Mouse (Mus musculus) heart, embryonic 15.5 days (tissue): ENCODE measurements around the gene S100a2. TPM values are rescaled to one million over a fixed set of nuclear protein-coding genes. Genes with fewer than 3 reads are reported as not detected.

Source experiments
- ATAC-seq: fragments of 200-750 bp; cut with Nextera tagmentation; replicated peaks from 2 replicates; pipeline ENCODE4 v1.8.0; 2017; ENCODE audit warnings: low read depth, moderate TSS enrichment; ENCODE audit not compliant: insufficient number of reproducible peaks, insufficient read depth, low FRiP score
- H3K27ac ChIP-seq: fragments of 300-500 bp; sonication (generic); 2 replicates; pipeline ENCODE4 v1.5.1; 2015; ENCODE audit warnings: mild to moderate bottlenecking, inconsistent platforms
- H3K27me3 ChIP-seq: fragments of 300-500 bp; sonication (generic); 2 replicates; pipeline ENCODE4 v1.6.1; 2015; ENCODE audit warnings: inconsistent platforms
- H3K36me3 ChIP-seq: fragments of 300-500 bp; sonication (generic); 2 replicates; pipeline ENCODE4 v1.6.1; 2015; ENCODE audit warnings: mild to moderate bottlenecking, inconsistent platforms
- H3K4me1 ChIP-seq: fragments of 300-500 bp; sonication (generic); replicated peaks from 2 replicates; pipeline ENCODE4 v1.6.1; 2015; ENCODE audit warnings: inconsistent platforms
- H3K4me2 ChIP-seq: fragments of 300-500 bp; sonication (generic); 2 replicates; pipeline ENCODE4 v1.6.1; 2015; ENCODE audit warnings: inconsistent platforms, mild to moderate bottlenecking, moderate library complexity
- H3K4me3 ChIP-seq: fragments of 300-500 bp; sonication (generic); 2 replicates; pipeline ENCODE4 v1.5.1; 2015; ENCODE audit warnings: mild to moderate bottlenecking, inconsistent platforms
- H3K9ac ChIP-seq: fragments of 300-500 bp; sonication (generic); 2 replicates; pipeline ENCODE4 v1.6.1; 2015; ENCODE audit warnings: mild to moderate bottlenecking, inconsistent platforms
- H3K9me3 ChIP-seq: fragments of 300-500 bp; sonication (generic); replicated peaks from 2 replicates; pipeline ENCODE4 v1.6.1; 2016; ENCODE audit warnings: inconsistent platforms
- WGBS: fragments of 180-500 bp; shearing (Covaris S2); methylation state at CpG from one replicate; pipeline ENCODE4 v1.1.7; 2015; ENCODE audit warnings: mixed read lengths; 5-methylcytosine and 5-hydroxymethylcytosine counted together
- polyA plus RNA-seq: library from polyadenylated mRNA; unstranded; fragments of >200 nt; fragmentation: Nextera tagmentation; extraction: Ambion mirVana; gene quantifications from 2 replicates; pipeline ENCODE4 v1.2.1, GENCODE M21; 2015

Gene S100a2
- not detected in 2 replicates for polyA plus RNA-seq

DNA sequence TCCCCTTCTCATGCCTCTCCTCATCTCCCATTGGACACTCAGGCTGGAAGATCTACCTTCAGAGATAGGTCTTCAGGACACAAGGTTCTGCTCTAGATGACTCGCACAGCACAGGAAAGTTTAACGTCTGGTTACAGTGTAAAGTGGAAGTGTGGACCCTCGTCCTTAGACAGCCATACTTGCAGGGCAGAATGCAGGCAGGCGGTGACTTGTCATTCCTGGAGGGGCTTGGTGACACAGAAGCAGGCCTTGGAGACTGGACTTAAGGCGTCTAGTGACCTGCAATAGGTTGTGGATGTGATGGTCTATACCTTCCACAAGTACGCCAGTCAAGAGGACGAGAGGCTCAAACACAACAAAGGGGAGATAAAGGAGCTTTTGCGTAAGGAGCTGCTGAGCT, at the start of gene S100a2:
Gene S100a2 (plus strand): TSS at position 301 of the 400 bp plus-strand sequence.
- peaks cover 3% of the 10 kb centered on the region; the same call in 1 of the 2 replicates for H3K4me1 ChIP-seq
- no peaks in the 10 kb centered on the region for H3K27me3 ChIP-seq
- no peak within 1 kb of the TSS for H3K27ac ChIP-seq
- 77% methylated on average over 8 of the region's 8 CpGs for WGBS
- no peak within 1 kb of the TSS for H3K9ac ChIP-seq
- H3K9me3 ChIP-seq, result no peaks in the 10 kb centered on the region
- no peak within 1 kb of the TSS for H3K4me3 ChIP-seq
- H3K4me2 ChIP-seq, result no peak within 1 kb of the TSS
- no peaks in the 10 kb centered on the region for H3K36me3 ChIP-seq
- no peak for ATAC-seq

DNA sequence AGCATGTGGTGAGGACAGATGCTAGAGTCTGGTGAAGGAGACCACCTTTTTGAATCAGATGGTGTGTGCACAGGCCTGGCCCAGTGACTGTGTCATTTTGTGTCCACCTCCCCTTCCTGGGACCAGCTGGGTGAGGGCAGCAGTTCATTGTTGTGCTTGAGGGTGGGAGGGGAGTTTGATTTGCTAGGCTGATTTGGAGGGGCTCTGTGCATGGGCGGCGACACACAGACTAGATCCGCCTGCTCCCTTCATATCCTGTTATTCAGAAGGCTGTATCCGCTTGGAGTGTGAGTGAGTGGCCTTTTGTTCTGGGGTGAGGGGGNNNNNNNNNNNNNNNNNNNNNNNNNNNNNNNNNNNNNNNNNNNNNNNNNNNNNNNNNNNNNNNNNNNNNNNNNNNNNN, 49.1 kb upstream of the S100a2 start:
- Histone ChIP-seq H3K36me3 (no peaks in the 10 kb centered on the region), H3K4me2 (peak overlapping the region; percentile 49), H3K9ac (peak overlapping the region; percentile 24; the same call in 1 of the 2 replicates), H3K27me3 (no peaks in the 10 kb centered on the region), H3K9me3 (no peaks in the 10 kb centered on the region), H3K4me1 (peaks cover 9% of the 10 kb centered on the region), H3K4me3 (peak overlapping the region; percentile 28), H3K27ac (peak overlapping the region; percentile 39; the same call in 1 of the 2 replicates)
- ATAC-seq, result peak; percentile 69
- 52% methylated on average over 4 of the region's 4 CpGs for WGBS

GRCm38 (mm10) chr3:90549676-90550420, 40.2 kb upstream of the S100a2 start:
- H3K4me2 ChIP-seq, result no peak overlapping the region
- H3K4me3 ChIP-seq, result no peak overlapping the region
- no peaks in the 10 kb centered on the region for H3K27me3 ChIP-seq
- no peak overlapping the region for H3K9ac ChIP-seq
- ATAC-seq, result no peak
- 60% methylated on average over 5 of the region's 5 CpGs for WGBS
- H3K4me1 ChIP-seq, result no peaks in the 10 kb centered on the region; the same call in 1 of the 2 replicates
- no peaks in the 10 kb centered on the region for H3K9me3 ChIP-seq
- H3K27ac ChIP-seq, result no peak overlapping the region
- no peaks in the 10 kb centered on the region for H3K36me3 ChIP-seq

DNA sequence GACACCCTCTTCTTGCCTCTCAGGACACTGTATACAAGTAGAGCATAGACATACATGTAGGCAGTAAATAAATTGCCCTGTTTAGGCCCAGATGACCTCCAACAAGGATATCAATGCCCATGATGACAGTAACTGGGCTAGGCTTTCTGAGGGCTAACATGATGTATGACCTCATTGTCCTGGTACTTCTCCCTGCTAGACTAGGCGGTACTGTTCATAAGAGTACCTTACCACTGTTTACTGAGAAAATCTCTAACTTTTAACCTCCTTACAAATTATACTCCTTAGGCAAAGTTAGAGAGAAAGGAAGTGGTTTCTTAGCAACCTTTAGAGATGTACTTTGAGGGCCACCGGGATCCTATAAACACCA, 39.6 kb upstream of the S100a2 start:
- Histone ChIP-seq H3K27ac (no peak overlapping the region), H3K9me3 (no peaks in the 10 kb centered on the region), H3K4me2 (no peak overlapping the region), H3K27me3 (no peaks in the 10 kb centered on the region), H3K9ac (no peak overlapping the region), H3K4me3 (no peak overlapping the region), H3K4me1 (no peaks in the 10 kb centered on the region; the same call in 1 of the 2 replicates), H3K36me3 (no peaks in the 10 kb centered on the region)
- WGBS, result 73% methylated on average over 2 of the region's 2 CpGs
- no peak for ATAC-seq

DNA sequence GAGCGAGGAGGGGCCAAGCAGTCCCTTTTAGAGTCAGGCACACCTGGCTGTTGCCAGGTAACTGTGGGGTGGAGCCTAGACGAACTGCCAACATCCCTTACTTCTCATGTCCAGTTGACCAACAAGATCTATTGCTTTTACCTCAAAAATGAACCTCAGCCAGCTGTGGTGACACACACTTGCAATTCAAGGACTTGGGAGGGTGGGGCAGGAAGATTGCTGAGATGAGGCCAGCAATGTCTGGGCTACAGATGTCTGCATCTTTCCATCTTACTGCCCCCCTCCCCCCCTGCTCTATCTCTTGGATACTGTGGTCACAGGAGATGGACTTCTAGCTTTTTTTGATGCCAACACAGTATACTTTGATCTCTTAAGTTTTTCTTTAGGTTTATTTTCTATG, 37.8 kb upstream of the S100a2 start:
- H3K36me3 ChIP-seq, result no peaks in the 10 kb centered on the region
- 63% methylated on average over 2 of the region's 2 CpGs for WGBS
- H3K27me3 ChIP-seq, result no peaks in the 10 kb centered on the region
- H3K27ac ChIP-seq, result no peak overlapping the region
- H3K9me3 ChIP-seq, result no peaks in the 10 kb centered on the region
- H3K4me1 ChIP-seq, result no peaks in the 10 kb centered on the region; the same call in 1 of the 2 replicates
- no peak overlapping the region for H3K9ac ChIP-seq
- no peak for ATAC-seq
- H3K4me3 ChIP-seq, result no peak overlapping the region
- H3K4me2 ChIP-seq, result no peak overlapping the region

GRCm38 (mm10) chr3:90555954-90556353, 34.1 kb upstream of the S100a2 start:
- Histone ChIP-seq H3K27me3 (no peaks in the 10 kb centered on the region), H3K9ac (no peak overlapping the region), H3K27ac (no peak overlapping the region), H3K9me3 (no peaks in the 10 kb centered on the region), H3K4me1 (no peaks in the 10 kb centered on the region), H3K36me3 (no peaks in the 10 kb centered on the region), H3K4me2 (no peak overlapping the region), H3K4me3 (no peak overlapping the region)
- 71% methylated on average over 5 of the region's 5 CpGs for WGBS
- ATAC-seq, result no peak

DNA sequence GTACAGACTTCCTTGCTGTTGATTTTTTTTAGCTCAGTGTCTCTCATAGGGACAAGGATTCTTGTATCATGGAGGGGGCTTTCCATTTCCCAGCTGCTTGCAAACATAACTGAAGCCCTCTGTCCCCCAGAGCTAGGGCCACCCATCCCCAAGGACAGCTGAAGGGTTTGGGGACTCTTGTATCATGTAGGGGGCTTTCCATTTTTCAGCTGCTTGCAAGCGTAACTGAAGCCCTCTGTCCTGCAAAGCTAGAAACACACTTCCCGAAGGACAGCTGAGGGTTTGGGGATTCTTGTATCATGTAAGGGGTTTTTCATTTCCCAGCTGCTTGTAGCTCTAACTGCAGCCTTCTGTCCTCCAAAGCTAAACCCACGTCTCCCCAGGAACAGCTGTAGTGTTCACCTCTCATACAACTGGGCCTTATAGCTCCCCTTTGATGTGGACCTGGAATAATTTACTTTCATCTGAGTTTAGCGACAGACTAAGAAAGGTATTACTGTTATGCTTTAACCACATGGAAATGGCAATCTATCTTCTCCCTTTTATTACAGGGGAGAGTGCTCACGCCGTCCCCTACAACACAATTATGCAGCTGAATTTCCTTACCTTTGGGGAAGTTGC, 29.9 kb upstream of the S100a2 start, which contains the start of gene S100a3:
Gene S100a3 (plus strand): TSS at position 571 of the 621 bp plus-strand sequence.
- H3K27me3 ChIP-seq, result no peaks in the 10 kb centered on the region
- no peak within 1 kb of the TSS for H3K4me2 ChIP-seq
- H3K9ac ChIP-seq, result no peak within 1 kb of the TSS
- H3K4me3 ChIP-seq, result no peak within 1 kb of the TSS
- H3K4me1 ChIP-seq, result no peaks in the 10 kb centered on the region
- WGBS, result 79% methylated on average over 6 of the region's 6 CpGs
- H3K9me3 ChIP-seq, result no peaks in the 10 kb centered on the region
- no peak within 1 kb of the TSS for H3K27ac ChIP-seq
- no peaks in the 10 kb centered on the region for H3K36me3 ChIP-seq
- no peak for ATAC-seq

DNA sequence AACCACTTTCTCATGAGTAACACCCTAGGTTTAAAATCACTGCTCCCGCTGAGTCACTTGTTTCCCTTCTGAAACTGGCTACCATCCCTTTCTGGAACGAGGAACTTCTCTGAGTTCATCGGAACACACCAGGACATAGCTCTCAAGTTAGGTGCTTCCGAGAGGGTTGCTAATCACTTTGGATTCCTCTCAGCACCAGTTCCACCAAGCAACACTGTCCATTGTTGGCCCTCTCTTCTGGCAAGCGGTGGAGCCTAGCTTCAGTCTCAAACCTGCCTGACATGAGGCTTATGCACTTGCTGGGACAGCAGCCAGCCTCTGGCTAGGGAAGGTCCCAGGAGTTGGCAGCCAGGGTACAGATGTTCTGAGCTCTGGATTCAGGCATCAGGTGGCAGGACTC, 15.4 kb upstream of the S100a2 start:
- ATAC-seq, result no peak
- no peaks in the 10 kb centered on the region for H3K9me3 ChIP-seq
- 70% methylated on average over 5 of the region's 5 CpGs for WGBS

DNA sequence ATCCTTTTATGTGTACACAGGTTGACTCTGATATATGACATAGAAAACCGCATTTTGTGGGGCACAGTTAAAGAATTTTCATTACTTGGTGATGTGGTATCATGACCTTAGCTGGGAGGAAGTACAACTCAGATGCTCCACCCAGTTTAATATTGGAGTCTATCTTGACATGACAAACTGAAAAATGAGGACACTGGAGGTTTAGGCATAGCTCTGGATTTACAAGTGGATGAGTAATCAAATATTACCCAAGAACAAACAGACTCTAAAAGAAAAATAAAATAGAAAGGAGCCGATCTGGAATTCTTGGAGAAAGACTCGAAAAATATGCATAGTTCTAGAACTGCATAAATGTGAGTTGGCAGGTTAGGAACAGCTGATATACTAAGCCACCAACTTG, 14.7 kb upstream of the S100a2 start:
- Histone ChIP-seq H3K27me3 (no peaks in the 10 kb centered on the region), H3K4me2 (no peak overlapping the region), H3K4me3 (no peak overlapping the region), H3K9ac (no peak overlapping the region), H3K27ac (no peak overlapping the region), H3K9me3 (no peaks in the 10 kb centered on the region), H3K4me1 (no peaks in the 10 kb centered on the region), H3K36me3 (no peaks in the 10 kb centered on the region)
- ATAC-seq, result no peak
- WGBS, result 78% methylated on average over 3 of the region's 3 CpGs

More for the DNA sequence above, 15.4 kb upstream of the S100a2 start:
- Histone ChIP-seq H3K9ac (no peak overlapping the region), H3K4me1 (no peaks in the 10 kb centered on the region), H3K36me3 (no peaks in the 10 kb centered on the region), H3K27me3 (no peaks in the 10 kb centered on the region), H3K4me2 (no peak overlapping the region), H3K4me3 (no peak overlapping the region), H3K27ac (no peak overlapping the region)

DNA sequence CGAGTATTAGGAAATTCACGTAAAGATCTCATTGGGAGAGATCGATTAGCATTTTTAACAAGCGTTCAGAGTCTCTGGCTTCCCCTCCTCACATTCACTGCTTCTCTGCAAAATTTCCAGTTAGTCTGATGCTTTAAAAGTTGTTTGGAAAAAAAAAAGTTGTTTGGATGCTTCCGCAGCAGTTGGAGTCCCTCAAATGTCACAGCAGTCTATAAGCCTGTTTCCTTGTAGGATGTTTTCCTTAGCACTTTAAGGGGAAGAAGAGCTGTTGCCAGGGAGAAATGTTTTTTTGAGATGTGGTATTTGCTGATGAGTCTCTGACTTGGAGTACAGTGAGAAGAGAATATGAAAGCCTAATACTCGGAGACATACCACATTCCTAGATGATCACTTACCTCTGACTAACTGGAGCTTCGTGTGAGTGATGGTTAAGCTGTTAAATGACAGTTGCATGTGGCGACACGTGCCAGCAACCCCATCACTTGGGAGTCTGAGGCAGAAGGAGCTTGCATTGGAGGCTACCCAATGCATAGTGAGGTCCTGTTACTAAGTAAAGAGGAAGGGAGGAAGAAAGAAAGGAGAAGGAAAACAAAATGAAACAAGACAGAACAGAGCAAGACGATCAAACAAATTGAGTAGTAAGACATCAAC, 13.6 kb upstream of the S100a2 start:
- 58% methylated on average over 10 of the region's 10 CpGs for WGBS
- no peak overlapping the region for H3K4me2 ChIP-seq
- no peak overlapping the region for H3K4me3 ChIP-seq
- H3K36me3 ChIP-seq, result no peaks in the 10 kb centered on the region
- H3K9ac ChIP-seq, result no peak overlapping the region
- H3K4me1 ChIP-seq, result no peaks in the 10 kb centered on the region
- H3K27ac ChIP-seq, result no peak overlapping the region
- no peaks in the 10 kb centered on the region for H3K27me3 ChIP-seq
- no peak for ATAC-seq
- H3K9me3 ChIP-seq, result no peaks in the 10 kb centered on the region

DNA sequence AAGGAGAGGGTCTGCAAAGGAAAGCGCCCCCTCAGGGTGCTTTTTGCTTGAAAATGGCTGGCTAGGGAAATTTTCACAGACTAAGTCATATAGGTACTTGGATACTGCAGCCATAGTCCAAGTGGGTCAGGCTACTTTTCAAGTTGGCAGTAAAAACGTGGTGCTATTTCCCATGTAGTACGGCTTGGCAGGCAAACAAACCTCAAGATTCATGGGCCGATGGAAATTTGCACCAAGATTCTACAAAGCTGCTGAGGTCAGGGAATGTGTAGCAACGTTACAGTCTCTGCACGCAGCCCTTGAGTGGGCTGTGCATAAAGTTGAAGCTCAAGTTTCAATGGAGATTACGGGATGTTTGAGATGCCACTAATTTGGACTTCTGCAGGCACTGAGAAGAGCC, 10.6 kb upstream of the S100a2 start:
- Histone ChIP-seq H3K4me2 (no peak overlapping the region), H3K9ac (no peak overlapping the region), H3K27ac (no peak overlapping the region), H3K4me3 (no peak overlapping the region), H3K9me3 (no peaks in the 10 kb centered on the region), H3K27me3 (no peaks in the 10 kb centered on the region), H3K4me1 (peaks cover 7% of the 10 kb centered on the region), H3K36me3 (no peaks in the 10 kb centered on the region)
- no peak for ATAC-seq
- 47% methylated on average over 7 of the region's 7 CpGs for WGBS
